Mouse (Mus musculus) ES-CJ7 (cell line): ENCODE data around the gene Hdc.
A peak's percentile ranks its signal among the peaks of the same experiment; 100 is the strongest.

Source experiments
- DNase-seq: peaks from one replicate; pipeline ENCODE4 v3.0.0; 2011; ENCODE audit warnings: low read depth, low spot score

The Hdc gene

DNA sequence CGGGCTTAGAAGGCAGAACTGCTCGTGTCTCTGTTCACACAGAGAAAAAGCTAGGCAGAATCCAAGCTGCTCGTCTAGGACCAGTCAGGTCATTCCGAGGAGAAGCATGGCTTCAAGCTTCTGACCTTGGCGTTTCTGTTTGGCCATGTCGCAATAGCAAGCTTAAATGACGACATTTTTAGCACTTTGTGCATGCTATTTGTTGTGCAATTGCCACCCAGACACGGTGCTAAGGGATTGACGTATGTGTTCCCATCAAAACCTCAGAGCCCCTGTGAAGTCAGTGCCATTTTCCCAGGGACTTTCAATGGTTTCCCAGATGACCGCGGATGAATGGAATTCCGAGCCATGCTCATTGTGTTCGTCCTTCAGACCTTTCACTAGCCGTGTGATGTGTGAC is 18.6 kb downstream of the Hdc start:
- DNase-seq = no peak

DNA sequence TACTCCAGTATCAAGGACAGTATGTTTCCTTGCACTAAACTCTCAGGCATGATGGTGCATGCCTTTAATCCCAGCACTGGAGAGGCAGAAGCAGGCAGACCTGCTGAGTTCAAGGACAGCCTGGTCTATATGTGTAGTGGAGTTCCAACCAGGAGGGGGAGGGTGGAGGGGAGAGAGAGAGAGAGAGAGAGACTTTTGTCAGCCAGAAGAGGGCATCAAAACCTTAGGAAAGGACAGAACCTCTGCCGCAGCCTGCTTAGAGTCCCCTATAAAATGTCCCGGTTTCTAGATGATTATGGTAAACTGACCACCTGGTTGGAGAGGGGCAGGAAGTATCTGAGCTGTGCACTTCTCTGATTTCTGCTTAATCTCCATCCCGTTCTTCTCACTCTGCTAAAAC is 20.1 kb downstream of the Hdc start:
- DNase-seq = peak; percentile 51

GRCm38 (mm10) chr2:126598359-126598758 is 20.7 kb downstream of the Hdc start:
- no peak for DNase-seq

DNA sequence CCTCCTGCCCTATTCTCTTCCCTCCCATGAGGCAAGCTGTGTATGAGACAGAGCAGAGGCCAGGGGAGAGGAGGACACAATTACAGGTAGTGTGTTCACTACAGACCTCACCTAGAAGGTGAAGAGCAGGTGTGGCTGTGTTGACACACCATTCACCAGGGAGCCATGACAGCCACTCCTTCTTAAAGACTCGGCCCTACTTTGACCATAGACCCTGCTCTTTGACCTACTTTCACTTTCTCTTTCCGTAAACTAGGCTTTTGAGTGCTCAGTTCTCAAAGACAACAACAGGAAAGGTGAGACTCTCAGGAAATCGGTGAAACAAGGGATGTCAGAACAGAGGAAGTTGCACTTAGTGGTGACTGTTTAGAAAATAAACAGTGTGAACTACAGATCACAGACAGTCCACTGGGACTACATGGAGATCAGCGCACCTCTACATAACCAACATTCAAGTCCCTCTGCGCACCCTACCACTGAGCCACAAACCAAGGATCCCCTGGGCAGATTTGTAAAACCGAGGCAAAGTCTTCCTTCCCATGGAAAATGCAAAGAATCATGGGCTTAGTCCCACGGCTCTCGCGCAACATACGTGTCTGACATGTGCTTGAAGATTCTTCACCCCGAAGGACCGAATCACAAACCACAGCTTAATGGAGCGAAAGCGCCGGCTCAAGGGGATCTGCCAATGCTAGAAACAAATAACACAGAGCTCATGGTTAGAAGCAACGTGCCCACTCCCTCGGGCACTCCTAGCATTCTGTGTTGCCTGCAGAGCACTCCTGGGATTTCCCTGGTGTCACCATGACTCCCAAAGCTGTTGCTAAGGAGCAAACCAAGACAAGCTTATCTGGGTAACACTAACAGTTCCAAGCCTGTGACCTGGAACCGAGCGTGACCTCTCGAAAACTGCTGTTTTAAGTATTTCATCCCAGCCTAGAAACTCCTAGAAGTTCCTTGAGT is 21.5 kb downstream of the Hdc start:
- DNase-seq = no peak

DNA sequence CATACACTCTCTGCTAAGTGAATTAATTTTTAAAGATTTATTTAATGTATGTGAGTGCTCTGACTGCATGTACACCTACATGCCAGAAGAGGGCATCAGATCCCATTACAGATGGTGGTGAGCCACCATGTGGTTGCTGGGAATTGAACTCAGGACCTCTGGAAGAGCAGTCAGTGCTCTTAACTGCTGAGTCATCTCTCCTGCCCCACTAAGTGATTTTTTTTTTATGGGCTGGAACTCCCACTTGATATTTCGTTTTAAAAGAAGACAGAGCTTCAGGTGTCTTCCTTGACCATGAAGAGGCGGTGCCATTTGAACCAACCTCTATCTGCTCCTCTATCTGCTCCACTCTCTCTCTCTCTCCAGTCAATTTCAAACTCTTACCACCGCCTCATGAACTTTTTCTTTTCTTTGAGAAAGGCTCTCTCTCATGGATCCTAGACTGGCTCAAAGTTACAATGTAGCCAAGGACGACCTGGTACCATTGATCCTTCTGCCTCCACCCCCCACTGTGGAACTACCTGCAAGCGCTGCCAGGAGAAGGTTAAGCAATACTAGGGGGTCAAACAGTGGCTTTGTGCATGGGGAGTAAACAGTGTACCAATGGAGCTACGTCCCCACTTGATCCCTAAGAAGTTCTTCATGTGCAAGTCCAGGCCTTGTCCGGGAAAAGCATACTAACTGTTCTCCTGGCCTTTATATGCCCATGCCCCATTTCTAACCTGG is 22.6 kb downstream of the Hdc start:
- DNase-seq = no peak

- DNase-seq = peak; percentile 78
Observed at GRCm38 (mm10) chr2:126593831-126594610, 25.1 kb downstream of the Hdc start.

GRCm38 (mm10) chr2:126591304-126591703 is 27.8 kb downstream of the Hdc start:
- no peak for DNase-seq

- DNase-seq = no peak
Observed at GRCm38 (mm10) chr2:126587468-126587867, 31.6 kb downstream of the Hdc start.

DNA sequence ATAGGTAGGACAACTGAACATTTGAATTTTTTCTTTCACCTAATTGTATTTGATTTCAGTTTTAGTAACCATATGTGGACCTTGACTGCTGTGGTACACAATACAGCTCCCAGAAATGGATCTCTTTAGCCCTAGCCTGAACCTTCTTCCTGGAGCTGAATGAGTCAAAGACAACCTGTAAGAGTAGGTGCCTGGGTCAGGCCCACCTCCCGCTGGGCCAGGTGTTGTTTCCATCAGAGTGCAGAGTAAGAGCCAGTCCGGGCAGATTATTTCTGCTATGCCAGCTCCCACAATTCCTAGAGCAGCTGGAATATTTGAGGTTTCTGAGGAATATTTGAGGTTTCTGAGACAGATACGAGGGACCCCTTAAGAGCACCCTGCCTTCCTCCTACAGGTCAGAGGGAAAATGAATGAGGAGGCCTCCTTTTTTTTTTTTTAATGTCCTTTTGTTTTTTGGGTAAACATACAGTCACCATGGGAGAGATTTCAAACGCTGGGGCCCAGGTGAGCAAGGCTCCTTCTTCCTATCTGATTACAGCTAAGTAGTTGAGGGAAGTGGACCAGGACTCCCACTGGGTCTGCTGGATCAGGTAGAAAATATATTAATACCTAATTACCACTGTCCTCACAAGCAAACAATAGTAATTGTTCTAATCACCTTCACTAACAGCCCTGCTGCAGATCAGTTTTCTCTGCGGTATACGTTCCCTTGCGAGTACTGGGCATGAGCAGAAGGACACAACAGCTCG is 34.3 kb downstream of the Hdc start:
- DNase-seq = no peak

GRCm38 (mm10) chr2:126583960-126584359 is 35.1 kb downstream of the Hdc start:
- DNase-seq = no peak

- DNase-seq = no peak
Observed at GRCm38 (mm10) chr2:126579282-126579681, 39.8 kb downstream of the Hdc start.

GRCm38 (mm10) chr2:126577362-126577761 is 41.7 kb downstream of the Hdc start:
- DNase-seq = no peak

DNA sequence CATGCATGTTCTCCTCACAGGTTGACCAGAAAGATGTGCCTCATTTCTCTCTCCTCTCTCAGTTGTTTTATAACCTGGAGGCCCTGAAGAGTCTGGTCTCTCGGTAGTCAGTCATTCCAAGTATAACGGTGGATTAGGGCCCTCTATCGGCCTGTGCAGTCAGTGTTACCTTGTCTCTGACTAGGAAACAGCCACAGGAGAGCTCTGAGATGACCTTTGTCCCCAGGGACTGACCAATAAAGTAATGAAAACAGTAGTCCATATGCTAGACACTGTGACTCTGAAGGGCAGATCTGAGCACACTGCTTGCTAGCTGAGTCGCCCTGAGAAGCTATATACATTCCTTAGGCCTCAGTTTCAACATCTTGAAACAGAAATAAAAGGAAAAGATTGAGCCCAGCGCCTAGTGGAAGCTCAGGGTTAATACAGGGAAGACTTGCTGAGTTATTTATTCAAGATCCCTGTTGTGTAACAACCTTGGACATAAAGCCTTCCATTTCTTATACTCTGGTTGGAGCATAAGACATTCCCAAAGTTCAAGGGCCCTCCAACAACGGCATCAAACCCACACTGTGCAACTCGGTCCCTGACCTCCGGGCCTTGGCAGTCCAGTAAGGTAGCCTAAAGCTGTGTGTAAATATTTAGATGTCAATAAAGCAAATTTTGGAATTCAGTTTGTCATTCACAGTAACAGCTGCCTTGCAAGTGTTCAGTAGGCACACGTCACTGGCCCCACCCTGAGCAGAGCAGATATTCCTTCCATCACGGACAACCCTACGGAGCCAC is 43.5 kb downstream of the Hdc start:
- DNase-seq = no peak

DNA sequence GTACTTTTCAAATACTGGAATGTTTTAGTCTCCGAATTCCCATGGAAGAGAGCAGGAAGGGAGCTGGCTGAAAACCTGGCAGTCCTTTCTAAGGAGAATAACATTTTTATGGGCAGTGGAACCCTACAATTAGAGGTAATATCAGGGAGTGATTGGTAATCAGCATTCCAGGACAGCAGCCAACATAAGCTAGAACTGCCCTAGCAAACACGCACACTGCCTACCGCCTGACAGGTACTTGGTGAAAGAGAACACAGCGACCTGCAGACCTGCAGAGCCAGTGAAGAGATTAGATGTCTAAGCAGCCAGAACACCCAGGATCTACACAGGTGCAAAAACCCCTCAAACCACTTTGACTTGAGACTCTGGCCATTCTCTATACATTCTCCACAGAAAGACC is 46.4 kb downstream of the Hdc start:
- DNase-seq = no peak

DNA sequence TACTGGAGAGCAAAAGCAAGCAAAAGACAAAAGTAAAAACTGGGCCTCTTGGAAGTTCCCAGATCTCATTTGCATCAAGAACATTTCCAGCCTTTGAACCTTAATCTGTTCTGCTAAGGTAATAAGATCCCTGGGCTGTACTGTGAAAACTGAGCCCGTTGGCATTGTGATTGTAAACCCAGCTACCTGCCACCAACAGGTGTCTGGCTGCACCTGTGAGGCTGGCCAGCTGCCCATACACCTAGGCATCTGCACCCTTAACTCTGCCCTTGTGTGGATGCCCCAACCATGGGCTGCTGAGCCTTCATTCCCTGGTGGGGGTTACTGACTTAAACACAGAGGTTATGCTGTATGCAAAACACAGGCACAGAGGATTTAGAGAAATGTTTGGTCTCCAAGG is 46.9 kb downstream of the Hdc start:
- no peak for DNase-seq

GRCm38 (mm10) chr2:126563411-126564105 is 55.5 kb downstream of the Hdc start:
- no peak for DNase-seq

DNA sequence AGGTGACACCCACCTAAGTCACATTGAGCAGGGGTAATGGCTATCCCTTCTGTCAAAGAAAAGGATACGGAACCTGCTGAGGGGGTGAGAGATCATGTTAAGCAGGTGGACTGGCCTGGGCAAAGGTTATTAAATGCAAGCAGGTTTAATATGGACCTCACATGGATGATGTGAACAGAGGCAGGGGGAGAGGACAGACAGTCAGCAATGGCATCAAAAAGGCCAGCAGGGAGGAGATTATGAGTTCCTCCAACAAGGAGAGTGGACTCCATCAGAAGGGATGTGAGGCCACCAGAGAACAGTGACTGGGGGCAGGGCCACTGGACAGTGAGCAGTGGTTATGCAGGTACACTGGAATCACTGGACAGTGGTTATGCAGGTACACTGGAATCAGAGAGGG is 59.0 kb downstream of the Hdc start:
- no peak for DNase-seq

- DNase-seq = no peak
Observed at GRCm38 (mm10) chr2:126555533-126555932, 63.6 kb downstream of the Hdc start.

DNA sequence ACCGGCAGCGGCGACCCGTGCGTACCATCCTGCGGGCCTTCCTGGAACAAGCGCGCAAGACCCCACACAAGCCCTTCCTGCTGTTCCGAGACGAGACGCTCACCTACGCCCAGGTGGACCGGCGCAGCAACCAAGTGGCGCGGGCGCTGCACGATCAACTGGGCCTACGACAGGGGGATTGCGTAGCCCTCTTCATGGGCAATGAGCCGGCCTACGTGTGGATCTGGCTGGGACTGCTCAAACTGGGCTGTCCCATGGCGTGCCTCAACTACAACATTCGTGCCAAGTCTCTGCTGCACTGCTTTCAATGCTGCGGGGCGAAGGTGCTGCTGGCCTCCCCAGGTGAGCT is 65.8 kb downstream of the Hdc start:
- peak; percentile 27 for DNase-seq
